In the genomic region with DNA sequence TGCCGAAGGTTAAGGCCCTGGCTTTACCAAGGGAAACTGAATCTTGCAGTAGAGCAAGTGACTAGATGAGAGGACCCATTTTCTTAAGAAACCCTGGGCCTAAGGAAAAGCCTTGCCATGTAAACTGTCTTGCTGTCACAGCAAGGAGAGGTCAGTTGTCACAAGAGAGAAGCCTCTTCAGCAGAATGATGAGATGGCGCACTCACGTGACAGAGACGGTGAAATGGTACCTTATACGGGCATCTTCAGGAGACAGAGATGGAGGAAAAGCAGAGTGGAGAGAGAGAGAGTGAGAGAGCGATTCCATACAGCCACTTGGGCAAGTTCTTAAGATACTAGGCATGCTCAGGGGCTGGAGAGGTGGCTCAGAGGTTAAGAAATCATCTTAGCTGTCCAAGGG, we compare ENCODE assay signal across 13 mouse cellular contexts.
"Had no signal": no experiment of that assay in that cellular context is flagged by ENCODE, and none has a peak within 500 bp of the region (broad histone marks: within the 10 kb centered on the region; RNA-seq: fewer than 3 reads in every experiment).

No protein-coding gene starts in this region.

- H3K36me3 ChIP-seq: embryonic facial prominence, embryonic 10.5 days; embryonic facial prominence, embryonic 12.5 days; embryonic facial prominence, embryonic 13.5 days; embryonic facial prominence, embryonic 15.5 days; forebrain, embryonic 10.5 days; forebrain, embryonic 12.5 days; forebrain, embryonic 15.5 days had no signal

- H3K27me3 ChIP-seq: embryonic facial prominence, embryonic 12.5 days; embryonic facial prominence, embryonic 13.5 days; embryonic facial prominence, embryonic 15.5 days; forebrain, embryonic 12.5 days; forebrain, embryonic 13.5 days; forebrain, embryonic 15.5 days had no signal

- H3K4me1 ChIP-seq: embryonic facial prominence, embryonic 13.5 days; embryonic facial prominence, embryonic 15.5 days; forebrain, embryonic 13.5 days; forebrain, embryonic 15.5 days had no signal

- H3K9me3 ChIP-seq: embryonic facial prominence, embryonic 10.5 days; embryonic facial prominence, embryonic 12.5 days; embryonic facial prominence, embryonic 13.5 days; embryonic facial prominence, embryonic 15.5 days; forebrain, embryonic 10.5 days; forebrain, embryonic 12.5 days; forebrain, embryonic 13.5 days; forebrain, embryonic 15.5 days had no signal

- H3K4me2 ChIP-seq: embryonic facial prominence, embryonic 12.5 days; embryonic facial prominence, embryonic 13.5 days; embryonic facial prominence, embryonic 15.5 days; forebrain, embryonic 12.5 days; forebrain, embryonic 13.5 days; forebrain, embryonic 15.5 days; heart, embryonic 11.5 days had no signal

- H3K27ac ChIP-seq: embryonic facial prominence, embryonic 10.5 days; embryonic facial prominence, embryonic 12.5 days; embryonic facial prominence, embryonic 13.5 days; embryonic facial prominence, embryonic 15.5 days; forebrain, embryonic 10.5 days; forebrain, embryonic 12.5 days; forebrain, embryonic 13.5 days; forebrain, embryonic 15.5 days; gastrocnemius, adult 2 months; heart, adult 2 months had no signal

- H3K4me3 ChIP-seq: embryonic facial prominence, embryonic 10.5 days; embryonic facial prominence, embryonic 12.5 days; embryonic facial prominence, embryonic 13.5 days; embryonic facial prominence, embryonic 15.5 days; erythroblast, embryonic 14.5 days; forebrain, embryonic 10.5 days; forebrain, embryonic 12.5 days; forebrain, embryonic 13.5 days; forebrain, embryonic 15.5 days; gastrocnemius, adult 2 months; heart, adult 2 months had no signal

- H3K9ac ChIP-seq: embryonic facial prominence, embryonic 12.5 days; embryonic facial prominence, embryonic 13.5 days; embryonic facial prominence, embryonic 15.5 days; forebrain, embryonic 12.5 days; forebrain, embryonic 13.5 days; forebrain, embryonic 15.5 days; forebrain, postnatal 0 days had no signal
